Mouse (Mus musculus) lung, postnatal 4 days (tissue): ENCODE measurements around the gene Ckap5.

Source experiments
- DNase-seq, 2 experiments: peaks; one replicate each; pipeline ENCODE4 v3.0.0; 2021

The Ckap5 gene

DNA sequence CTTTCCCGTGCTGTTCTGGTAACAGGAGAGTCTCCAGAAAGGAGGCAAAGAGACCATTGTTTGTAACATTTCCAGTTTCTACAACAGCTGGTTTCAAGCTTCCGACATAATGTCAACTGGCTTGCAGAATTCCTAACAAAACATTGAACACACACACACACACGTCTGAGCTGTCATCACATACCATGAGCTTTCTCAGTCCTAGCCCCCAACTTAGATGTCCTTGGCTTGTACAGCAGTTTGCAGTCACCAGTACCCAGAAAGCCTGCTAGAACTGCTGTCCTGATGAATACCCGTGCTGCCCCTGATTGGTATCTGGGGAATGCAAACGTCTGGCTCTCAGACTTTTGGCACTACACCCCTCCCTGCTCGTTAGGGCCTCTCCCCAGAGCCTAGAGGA, 129.3 kb downstream of the Ckap5 start:
- DNase-seq, result peak; percentile 33 to 71

DNA sequence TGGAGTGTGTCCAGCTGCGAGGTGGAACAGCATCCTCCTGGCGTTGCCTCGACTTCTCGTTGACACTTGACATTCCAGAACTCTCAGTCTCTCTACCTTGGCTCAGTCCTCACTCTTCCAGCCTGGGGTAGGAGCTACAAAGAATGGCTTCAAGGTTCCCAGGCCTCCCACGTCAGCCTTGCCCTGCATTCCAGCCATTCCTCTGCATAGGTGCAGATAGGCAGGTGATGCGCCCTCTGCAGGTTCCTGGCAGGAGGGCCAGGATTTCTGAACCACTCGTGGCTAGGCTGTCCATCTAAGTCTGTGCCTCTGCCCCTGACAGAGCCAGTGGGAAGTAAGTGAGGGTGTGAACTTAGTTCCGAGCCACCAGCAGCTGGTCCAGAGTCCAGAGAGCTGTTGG, 130.2 kb downstream of the Ckap5 start:
- peak; percentile 55 to 78 for DNase-seq

DNA sequence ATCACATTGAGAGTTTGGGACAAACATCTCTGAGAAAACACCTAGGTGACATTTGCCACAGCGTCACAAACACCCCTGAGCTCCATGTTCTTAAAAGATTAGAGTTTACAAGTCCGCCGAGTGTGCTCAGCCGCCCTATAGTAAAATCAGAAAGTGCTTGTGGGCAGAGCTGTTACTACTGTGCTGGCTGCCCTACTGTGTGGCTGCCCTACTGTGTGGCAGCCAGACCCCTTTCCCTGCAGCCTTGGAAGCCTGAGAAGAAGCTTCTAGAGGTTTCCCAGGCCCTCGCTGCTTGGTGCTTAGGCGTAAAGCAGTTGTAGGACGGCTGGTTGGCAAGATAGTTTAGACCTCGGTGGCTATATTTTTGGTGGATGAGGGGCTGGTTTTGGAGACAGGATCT, 133.1 kb downstream of the Ckap5 start:
- DNase-seq, result no peak

DNA sequence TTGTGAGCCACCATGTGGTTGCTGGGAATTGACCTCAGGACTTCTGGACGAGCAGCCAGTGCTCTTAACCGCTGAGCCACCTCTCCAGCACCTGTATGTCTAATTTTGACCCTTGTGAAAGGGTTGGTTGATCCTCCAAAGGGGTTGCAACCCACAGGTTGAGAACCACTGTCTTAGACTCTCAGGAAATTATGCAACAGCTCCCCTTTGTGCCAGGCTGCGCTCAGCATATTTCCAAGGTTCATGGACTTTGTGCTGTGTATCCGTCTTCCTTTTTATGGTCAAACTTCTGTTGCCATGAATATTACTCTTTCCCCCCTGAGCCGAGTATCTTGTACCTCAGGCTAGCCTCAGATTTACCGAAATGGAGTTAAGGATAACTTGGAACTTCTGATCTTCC, 134.4 kb downstream of the Ckap5 start:
- DNase-seq, result no peak

DNA sequence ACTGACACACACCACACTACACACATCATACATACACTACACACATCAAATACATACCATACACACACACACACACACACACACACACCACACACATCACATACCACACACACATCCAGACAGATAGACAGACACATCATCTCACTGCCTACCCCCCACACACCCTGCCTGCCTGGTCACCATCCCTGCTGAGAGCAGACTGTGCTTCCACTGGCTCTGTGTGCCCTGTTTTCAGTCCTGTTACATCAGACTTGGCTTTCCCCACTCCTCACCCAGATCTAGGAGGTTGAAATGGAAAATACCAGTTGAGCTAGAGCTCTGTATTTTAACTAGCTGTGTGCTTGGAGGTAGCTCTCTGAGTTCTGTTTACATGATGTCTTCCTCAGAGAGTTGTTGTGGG, 138.2 kb downstream of the Ckap5 start:
- DNase-seq, result no peak

DNA sequence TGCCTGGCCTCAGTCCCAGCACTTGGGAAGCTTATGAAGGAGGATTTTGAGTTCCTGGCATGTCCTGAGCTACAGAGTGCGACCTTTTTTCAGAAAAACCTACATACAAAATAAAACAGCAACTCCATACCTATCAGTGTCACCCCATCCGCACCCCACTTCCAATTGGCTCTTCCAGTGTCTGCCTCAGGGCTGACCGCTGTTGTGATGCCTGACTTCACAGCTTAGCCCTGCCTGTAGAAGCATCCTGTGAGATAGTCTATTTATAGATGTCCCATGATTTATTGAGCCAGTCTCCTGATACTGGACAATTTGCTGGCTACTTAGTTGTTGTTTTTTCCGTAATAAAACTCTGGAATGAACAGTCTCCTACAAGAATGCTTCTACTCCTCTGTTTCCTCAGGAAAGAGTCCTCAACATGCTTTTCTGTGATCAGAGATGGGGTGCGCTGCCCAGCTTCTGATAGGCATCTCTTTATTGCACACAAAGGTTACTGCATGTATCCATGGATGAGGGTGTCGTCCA, 139.9 kb downstream of the Ckap5 start:
- DNase-seq, result no peak

DNA sequence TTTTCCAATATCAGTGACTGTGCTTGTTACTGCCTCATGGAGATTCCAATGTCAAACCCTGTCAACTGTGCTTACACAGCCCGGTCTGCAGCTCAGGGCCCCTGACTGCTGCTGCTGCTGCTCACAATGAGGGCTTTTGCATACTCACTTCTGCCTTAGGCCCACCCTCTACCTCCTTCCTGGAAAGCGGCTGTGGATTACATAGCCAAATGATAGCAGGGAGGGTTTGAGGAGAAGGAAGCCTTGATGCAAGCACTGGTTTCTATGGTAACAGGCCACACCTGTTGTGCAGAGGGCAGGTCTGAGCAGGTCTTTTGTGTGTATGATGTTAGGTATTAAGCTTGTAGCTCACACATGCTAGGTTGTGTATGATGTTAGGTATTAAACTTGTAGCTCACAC, 141.2 kb downstream of the Ckap5 start:
- no peak for DNase-seq

DNA sequence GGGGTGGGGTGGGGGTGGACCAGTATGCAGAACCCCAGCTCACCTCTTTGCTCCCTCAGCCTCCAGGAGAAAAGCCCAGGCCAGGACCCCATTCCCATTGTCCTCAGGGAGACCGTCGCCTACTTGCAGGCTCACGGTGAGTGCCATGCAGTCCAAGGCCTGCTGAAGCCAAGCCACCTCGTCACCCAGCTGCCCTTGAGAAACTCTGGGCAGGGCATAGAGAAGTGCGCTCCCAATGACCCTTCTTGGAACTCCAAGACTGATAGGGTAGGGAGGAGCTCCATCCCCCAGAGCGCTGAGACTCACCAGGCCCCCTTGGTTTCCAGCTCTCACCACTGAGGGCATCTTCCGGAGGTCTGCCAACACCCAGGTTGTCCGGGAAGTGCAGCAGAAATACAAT, 142.8 kb downstream of the Ckap5 start:
- no peak for DNase-seq

DNA sequence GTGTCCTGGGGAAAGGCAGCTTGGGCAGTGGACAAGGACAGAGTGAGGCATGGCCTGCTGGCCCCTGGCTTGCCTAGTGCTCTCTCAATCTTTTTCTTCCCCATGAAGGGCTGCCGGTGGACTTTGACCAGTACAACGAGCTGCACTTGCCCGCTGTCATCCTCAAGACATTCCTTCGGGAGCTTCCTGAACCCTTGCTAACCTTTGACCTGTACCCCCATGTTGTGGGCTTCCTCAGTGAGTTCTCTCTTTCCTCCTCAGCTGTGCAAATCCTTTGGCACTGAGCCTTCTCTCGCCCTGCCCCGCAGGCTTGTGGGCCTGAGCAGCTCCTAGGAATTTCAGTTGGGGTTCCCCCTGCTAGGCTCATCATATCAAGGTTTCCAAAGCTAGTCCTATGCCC, 143.5 kb downstream of the Ckap5 start:
- peak in 1 of 2 experiments; percentile 18 for DNase-seq
